Mouse (Mus musculus): ENCODE results near the gene Nucb1. TPM values are rescaled to one million over a fixed set of nuclear protein-coding genes. Genes with fewer than 3 reads are reported as not detected.
"Not testable (repeated sequence)": the region's sequence is repeated elsewhere in the genome, so short reads cannot be mapped to it uniquely, and the experiment has no call there.

Gene Nucb1
- polyA plus RNA-seq, 1 experiment from 2014 or later, result 124 TPM

GRCm38 (mm10) chr7:45488293-45489204, 21.7 kb downstream of the Nucb1 start, which contains the start of gene Dhdh:
Gene Dhdh (minus strand): TSS chr7:45488805.
- Histone ChIP-seq H3K27ac (ENCODE audit: low read length) (peak within 1 kb of the TSS; percentile 69), H3K4me1 (ENCODE audit: control insufficient read depth, low read depth, low read length) (peaks cover 48% of the 10 kb centered on the region), H3K4me2 (ENCODE audit: low read depth, low read length) (peak within 1 kb of the TSS; percentile 36), H3K4me3 (ENCODE audit: low read depth, low read length) (peak within 1 kb of the TSS; percentile 63), H3K36me3 (ENCODE audit: control insufficient read depth, insufficient read depth) (peaks cover 11% of the 10 kb centered on the region), H3K27me3 (ENCODE audit: control insufficient read depth, insufficient read depth, low read depth, low read length) (no peaks in the 10 kb centered on the region), H3K9ac (ENCODE audit: low read depth, low read length) (peak within 1 kb of the TSS; percentile 58), H3K9me3 (replicated peaks; ENCODE audit: control insufficient read depth, low read length) (no peaks in the 10 kb centered on the region)
- WGBS (ENCODE audit: insufficient replicate concordance), result 5% methylated on average over 38 of the region's 38 CpGs
- peak; percentile 61 for ATAC-seq (ENCODE audit: low read depth)

- Histone ChIP-seq H3K36me3 (ENCODE audit: control insufficient read depth, insufficient read depth) (peaks cover 5% of the 10 kb centered on the region; the same call in 1 of the 2 replicates), H3K4me1 (ENCODE audit: control insufficient read depth, low read depth, low read length) (peaks cover 48% of the 10 kb centered on the region), H3K27ac (ENCODE audit: low read length) (no peak overlapping the region), H3K4me2 (ENCODE audit: low read depth, low read length) (peak overlapping the region; percentile 36), H3K4me3 (ENCODE audit: low read depth, low read length) (peak overlapping the region; percentile 63), H3K9me3 (replicated peaks; ENCODE audit: control insufficient read depth, low read length) (no peaks in the 10 kb centered on the region), H3K9ac (ENCODE audit: low read depth, low read length) (peak overlapping the region; percentile 58), H3K27me3 (ENCODE audit: control insufficient read depth, insufficient read depth, low read depth, low read length) (no peaks in the 10 kb centered on the region)
- WGBS (ENCODE audit: insufficient replicate concordance), result 52% methylated on average over 11 of the region's 11 CpGs
- no peak for ATAC-seq (ENCODE audit: low read depth)
Observed at GRCm38 (mm10) chr7:45487861-45488292, 22.3 kb downstream of the Nucb1 start.

GRCm38 (mm10) chr7:45486761-45487415, 23.3 kb downstream of the Nucb1 start, which contains the start of gene Gm45808:
Gene Gm45808 (minus strand): TSS chr7:45486811.
- Histone ChIP-seq H3K9me3 (replicated peaks; ENCODE audit: control insufficient read depth, low read length) (no peaks in the 10 kb centered on the region), H3K4me3 (ENCODE audit: low read depth, low read length) (no peak within 1 kb of the TSS), H3K4me2 (ENCODE audit: low read depth, low read length) (no peak within 1 kb of the TSS), H3K36me3 (ENCODE audit: control insufficient read depth, insufficient read depth) (no peaks in the 10 kb centered on the region), H3K9ac (ENCODE audit: low read depth, low read length) (no peak within 1 kb of the TSS), H3K27me3 (ENCODE audit: control insufficient read depth, insufficient read depth, low read depth, low read length) (no peaks in the 10 kb centered on the region), H3K4me1 (ENCODE audit: control insufficient read depth, low read depth, low read length) (peaks cover 48% of the 10 kb centered on the region), H3K27ac (ENCODE audit: low read length) (no peak within 1 kb of the TSS)
- 76% methylated on average over 12 of the region's 12 CpGs for WGBS (ENCODE audit: insufficient replicate concordance)
- ATAC-seq (ENCODE audit: low read depth), result no peak

- 27% methylated on average over 7 of the region's 7 CpGs for WGBS (ENCODE audit: insufficient replicate concordance)
- H3K4me1 ChIP-seq (ENCODE audit: control insufficient read depth, low read depth, low read length), result peaks cover 44% of the 10 kb centered on the region
Observed at GRCm38 (mm10) chr7:45486158-45486557, 24.0 kb downstream of the Nucb1 start.

GRCm38 (mm10) chr7:45484985-45485384, 25.2 kb downstream of the Nucb1 start:
- 76% methylated on average over 5 of the region's 5 CpGs for WGBS (ENCODE audit: insufficient replicate concordance)
- H3K4me3 ChIP-seq (ENCODE audit: low read depth, low read length); ATAC-seq (ENCODE audit: low read depth); H3K9me3 ChIP-seq (replicated peaks; ENCODE audit: control insufficient read depth, low read length); H3K9ac ChIP-seq (ENCODE audit: low read depth, low read length); H3K27me3 ChIP-seq (ENCODE audit: control insufficient read depth, insufficient read depth, low read depth, low read length); H3K4me2 ChIP-seq (ENCODE audit: low read depth, low read length); H3K36me3 ChIP-seq (ENCODE audit: control insufficient read depth, insufficient read depth); H3K27ac ChIP-seq (ENCODE audit: low read length): not testable (repeated sequence)
- H3K4me1 ChIP-seq (ENCODE audit: control insufficient read depth, low read depth, low read length), result peaks cover 33% of the 10 kb centered on the region

More at GRCm38 (mm10) chr7:45486158-45486557, 24.0 kb downstream of the Nucb1 start:
- H3K27me3 ChIP-seq (ENCODE audit: control insufficient read depth, insufficient read depth, low read depth, low read length), result no peaks in the 10 kb centered on the region
- no peak overlapping the region for H3K4me3 ChIP-seq (ENCODE audit: low read depth, low read length)
- ATAC-seq (ENCODE audit: low read depth), result no peak
- H3K36me3 ChIP-seq (ENCODE audit: control insufficient read depth, insufficient read depth), result no peaks in the 10 kb centered on the region
- H3K9me3 ChIP-seq (replicated peaks; ENCODE audit: control insufficient read depth, low read length), result no peaks in the 10 kb centered on the region
- no peak overlapping the region for H3K4me2 ChIP-seq (ENCODE audit: low read depth, low read length)
- H3K27ac ChIP-seq (ENCODE audit: low read length), result no peak overlapping the region
- H3K9ac ChIP-seq (ENCODE audit: low read depth, low read length), result no peak overlapping the region

- no peak overlapping the region for H3K27ac ChIP-seq (ENCODE audit: low read length)
- peaks cover 17% of the 10 kb centered on the region for H3K4me1 ChIP-seq (ENCODE audit: control insufficient read depth, low read depth, low read length)
- no peak overlapping the region for H3K9ac ChIP-seq (ENCODE audit: low read depth, low read length)
- WGBS (ENCODE audit: insufficient replicate concordance), result 31% methylated on average over 1 of the region's 1 CpGs
- H3K4me2 ChIP-seq (ENCODE audit: low read depth, low read length), result no peak overlapping the region
- H3K4me3 ChIP-seq (ENCODE audit: low read depth, low read length), result no peak overlapping the region
- no peaks in the 10 kb centered on the region for H3K36me3 ChIP-seq (ENCODE audit: control insufficient read depth, insufficient read depth)
- H3K9me3 ChIP-seq (replicated peaks; ENCODE audit: control insufficient read depth, low read length), result no peaks in the 10 kb centered on the region
- H3K27me3 ChIP-seq (ENCODE audit: control insufficient read depth, insufficient read depth, low read depth, low read length), result no peaks in the 10 kb centered on the region
- no peak for ATAC-seq (ENCODE audit: low read depth)
Observed at GRCm38 (mm10) chr7:45482166-45482565, 28.0 kb downstream of the Nucb1 start.

- no peak within 1 kb of the TSS for H3K4me2 ChIP-seq (ENCODE audit: low read depth, low read length)
- H3K4me3 ChIP-seq (ENCODE audit: low read depth, low read length), result no peak within 1 kb of the TSS
- H3K9me3 ChIP-seq (replicated peaks; ENCODE audit: control insufficient read depth, low read length), result no peaks in the 10 kb centered on the region
- H3K9ac ChIP-seq (ENCODE audit: low read depth, low read length), result no peak within 1 kb of the TSS
- 40% methylated on average over 15 of the region's 15 CpGs for WGBS (ENCODE audit: insufficient replicate concordance)
- H3K4me1 ChIP-seq (ENCODE audit: control insufficient read depth, low read depth, low read length), result peaks cover 12% of the 10 kb centered on the region
- H3K27me3 ChIP-seq (ENCODE audit: control insufficient read depth, insufficient read depth, low read depth, low read length), result no peaks in the 10 kb centered on the region
- H3K27ac ChIP-seq (ENCODE audit: low read length), result no peak within 1 kb of the TSS
- peak; percentile 79 for ATAC-seq (ENCODE audit: low read depth)
- H3K36me3 ChIP-seq (ENCODE audit: control insufficient read depth, insufficient read depth), result no peaks in the 10 kb centered on the region
Observed at GRCm38 (mm10) chr7:45481374-45481927, 28.8 kb downstream of the Nucb1 start, which contains the start of gene Tulp2. Gene Tulp2 (plus strand): TSS chr7:45481877.

- not testable (repeated sequence) for H3K36me3 ChIP-seq (ENCODE audit: control insufficient read depth, insufficient read depth); H3K27me3 ChIP-seq (ENCODE audit: control insufficient read depth, insufficient read depth, low read depth, low read length); H3K4me3 ChIP-seq (ENCODE audit: low read depth, low read length); H3K27ac ChIP-seq (ENCODE audit: low read length); ATAC-seq (ENCODE audit: low read depth); H3K4me2 ChIP-seq (ENCODE audit: low read depth, low read length); H3K9me3 ChIP-seq (replicated peaks; ENCODE audit: control insufficient read depth, low read length); H3K9ac ChIP-seq (ENCODE audit: low read depth, low read length)
- H3K4me1 ChIP-seq (ENCODE audit: control insufficient read depth, low read depth, low read length), result peaks cover 15% of the 10 kb centered on the region
- 67% methylated on average over 3 of the region's 4 CpGs for WGBS (ENCODE audit: insufficient replicate concordance)
Observed at GRCm38 (mm10) chr7:45480310-45480709, 29.9 kb downstream of the Nucb1 start.

All from liver, embryonic 16.5 days (tissue).